Mouse (Mus musculus) embryonic fibroblast, embryonic 13.5 days (primary cell): ENCODE measurements around the gene Farp1. TPM values are rescaled to one million over a fixed set of nuclear protein-coding genes. Genes with fewer than 3 reads are reported as not detected.
A peak's percentile ranks its signal among the peaks of the same experiment; 100 is the strongest.

Experiments used
- H3K27ac ChIP-seq: 2 replicates; pipeline ENCODE4 v1.5.1; 2012; ENCODE audit warnings: low read length, control low read depth, inconsistent platforms; ENCODE audit not compliant: insufficient read depth
- H3K4me1 ChIP-seq: 2 replicates; pipeline ENCODE4 v1.6.1; 2011; ENCODE audit warnings: low read length; ENCODE audit not compliant: control insufficient read depth, insufficient read depth
- H3K4me3 ChIP-seq: 2 replicates; pipeline ENCODE4 v1.5.1; 2011; ENCODE audit warnings: mild to moderate bottlenecking, control low read depth, low read length; ENCODE audit not compliant: insufficient read depth
- CTCF ChIP-seq: IDR thresholded peaks from 2 replicates; pipeline ENCODE4 v1.5.1; 2011; ENCODE audit warnings: mild to moderate bottlenecking, control low read depth, low read length, moderate library complexity, borderline replicate concordance; ENCODE audit not compliant: insufficient read depth
- POLR2A ChIP-seq: IDR thresholded peaks from 2 replicates; pipeline ENCODE4 v1.6.1; 2011; ENCODE audit warnings: low read depth, mild to moderate bottlenecking, control low read depth, low read length, moderate library complexity
- polyA plus RNA-seq: library from polyadenylated mRNA; stranded (reverse); fragments of >200 nt; gene quantifications from 2 replicates; pipeline ENCODE4 v1.2.4, GENCODE M21; 2011; ENCODE audit warnings: low read depth; ENCODE audit not compliant: missing spikeins, insufficient read length

The Farp1 gene
- polyA plus RNA-seq, 1 experiment: 142 TPM

DNA sequence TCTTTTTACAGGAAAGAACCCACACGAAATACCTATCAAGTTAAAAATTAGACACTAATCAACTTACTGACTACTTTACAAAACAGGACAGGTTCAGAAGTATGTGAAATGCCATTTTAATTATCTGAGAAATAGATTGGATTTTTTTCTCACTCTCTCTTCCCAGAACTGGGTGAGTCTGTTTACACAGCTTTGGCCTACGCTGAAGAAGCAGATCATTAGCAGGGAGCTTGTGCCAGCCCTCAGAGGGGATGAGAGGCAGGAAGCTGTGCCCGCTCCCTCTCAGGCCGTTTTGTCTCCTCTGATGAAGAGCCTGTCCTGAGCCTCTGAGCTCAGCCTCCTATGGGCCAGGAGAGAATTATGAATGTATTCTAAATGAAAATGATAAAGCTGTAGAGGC is 216.7 kb downstream of the Farp1 start:
- no peak overlapping the region for H3K4me3 ChIP-seq
- H3K4me1 ChIP-seq: peaks cover 22% of the 10 kb centered on the region
- TF ChIP-seq POLR2A: no peak
- TF ChIP-seq CTCF: no peak
- H3K27ac ChIP-seq: no peak overlapping the region

DNA sequence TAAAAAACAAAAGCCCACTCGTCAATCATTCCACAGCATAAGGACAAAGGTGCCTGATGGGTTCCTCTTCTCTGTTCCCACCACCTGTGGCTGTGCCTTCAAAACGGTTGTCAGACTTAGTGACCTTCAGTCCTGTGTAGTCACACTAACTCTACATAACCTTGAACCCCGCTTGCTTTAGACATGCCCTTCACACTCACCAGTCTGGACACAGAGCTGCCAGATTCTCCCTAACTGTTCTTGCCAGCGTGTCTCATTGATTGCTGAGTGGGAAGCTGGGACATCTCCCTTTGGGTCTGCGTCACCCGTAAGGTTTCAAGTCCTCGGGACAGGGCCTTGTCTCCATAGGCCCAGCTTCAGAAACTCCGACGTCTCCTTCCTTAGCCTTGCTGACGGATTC is 217.5 kb downstream of the Farp1 start:
- no peak for TF ChIP-seq CTCF
- H3K27ac ChIP-seq: no peak overlapping the region
- no peak overlapping the region for H3K4me3 ChIP-seq
- H3K4me1 ChIP-seq: peaks cover 17% of the 10 kb centered on the region

DNA sequence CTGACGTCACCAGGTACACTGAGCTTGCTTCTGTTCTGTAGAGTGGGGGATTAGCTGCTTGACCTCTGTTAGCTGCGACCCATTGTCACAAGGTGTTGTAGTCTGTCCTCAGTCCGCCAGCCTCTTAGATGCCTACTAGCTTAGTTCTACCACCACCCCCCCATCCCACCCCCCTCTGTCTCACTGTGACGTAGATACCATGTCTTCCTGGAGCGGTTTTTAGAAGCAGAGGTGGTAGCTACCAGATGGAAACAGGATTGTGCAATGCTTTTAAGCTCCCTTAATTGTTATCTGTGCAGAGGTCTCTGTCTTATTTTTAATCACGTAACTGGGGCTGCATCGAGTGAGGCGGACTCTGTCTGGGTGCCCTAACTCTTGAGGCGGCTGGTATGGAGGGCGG is 219.9 kb downstream of the Farp1 start:
- no peak for TF ChIP-seq POLR2A
- Histone ChIP-seq H3K27ac (no peak overlapping the region; the same call in 1 of the 2 replicates), H3K4me1 (peaks cover 4% of the 10 kb centered on the region), H3K4me3 (no peak overlapping the region)

DNA sequence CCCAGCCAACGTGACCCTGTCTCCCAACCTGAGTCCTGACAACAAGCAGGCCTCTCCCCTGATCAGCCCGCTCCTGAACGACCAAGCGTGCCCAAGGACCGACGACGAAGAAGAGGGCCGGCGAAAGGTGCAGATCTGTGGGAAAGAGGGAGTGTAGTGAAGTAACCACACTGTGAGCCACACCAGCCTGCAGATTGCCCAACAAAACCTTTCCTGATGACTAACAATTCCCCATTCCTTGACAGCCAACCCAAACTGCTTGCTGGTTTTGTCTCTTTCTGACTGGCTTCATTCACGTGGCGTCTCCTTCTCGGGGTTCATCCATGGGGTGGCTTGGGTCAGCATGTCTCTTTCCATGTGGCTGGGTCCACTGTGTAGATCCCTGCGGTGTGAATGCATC is 220.5 kb downstream of the Farp1 start:
- H3K4me1 ChIP-seq: peaks cover 4% of the 10 kb centered on the region
- TF ChIP-seq POLR2A: no peak
- TF ChIP-seq CTCF: no peak
- H3K4me3 ChIP-seq: no peak overlapping the region

DNA sequence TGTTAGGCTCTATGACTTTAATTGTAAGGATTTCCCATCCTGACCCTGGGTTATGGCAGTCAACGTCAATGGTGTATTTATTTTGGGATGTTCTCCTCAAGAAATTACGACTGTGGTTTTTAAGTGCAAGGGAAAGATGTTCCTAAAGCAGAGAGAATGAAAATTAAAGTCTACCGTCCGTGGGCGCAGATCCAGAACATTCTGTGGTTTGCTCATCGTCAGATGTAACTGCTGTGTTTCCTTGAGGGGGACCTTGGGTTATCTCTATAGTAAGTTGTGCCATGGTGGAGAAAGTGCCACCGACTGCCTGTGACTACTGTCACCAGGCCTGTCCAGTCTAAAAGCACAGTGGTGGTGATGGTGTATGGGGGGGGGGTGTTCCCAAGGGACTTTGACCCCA is 221.9 kb downstream of the Farp1 start:
- no peak for TF ChIP-seq CTCF
- TF ChIP-seq POLR2A: no peak
- Histone ChIP-seq H3K4me3 (no peak overlapping the region), H3K4me1 (peaks cover 9% of the 10 kb centered on the region; the same call in 1 of the 2 replicates), H3K27ac (no peak overlapping the region)

More for the DNA sequence above, 220.5 kb downstream of the Farp1 start:
- no peak overlapping the region; the same call in 1 of the 2 replicates for H3K27ac ChIP-seq

DNA sequence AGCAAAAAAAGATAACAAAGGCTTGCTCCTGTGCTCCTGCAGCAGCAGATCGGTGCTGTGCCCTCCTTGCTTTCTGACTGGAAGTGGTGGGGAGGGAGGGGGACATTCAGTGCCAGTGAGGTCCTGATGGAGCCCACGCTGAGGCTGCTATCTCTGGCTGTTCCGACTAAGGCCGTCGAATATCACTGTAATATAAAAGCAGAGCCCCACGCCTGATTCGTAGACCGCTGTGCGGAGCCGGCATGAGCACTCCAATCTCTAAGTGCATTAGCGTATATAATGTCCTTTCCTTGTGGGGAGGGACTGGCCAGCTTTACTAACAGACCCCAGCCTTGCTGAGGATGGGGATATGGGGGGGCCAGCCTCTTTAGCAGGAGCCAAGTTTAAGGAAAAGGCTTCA is 224.3 kb downstream of the Farp1 start:
- H3K27ac ChIP-seq: no peak overlapping the region
- H3K4me3 ChIP-seq: no peak overlapping the region
- H3K4me1 ChIP-seq: peaks cover 25% of the 10 kb centered on the region; the same call in 1 of the 2 replicates
- TF ChIP-seq POLR2A (no peak), CTCF (no peak)

DNA sequence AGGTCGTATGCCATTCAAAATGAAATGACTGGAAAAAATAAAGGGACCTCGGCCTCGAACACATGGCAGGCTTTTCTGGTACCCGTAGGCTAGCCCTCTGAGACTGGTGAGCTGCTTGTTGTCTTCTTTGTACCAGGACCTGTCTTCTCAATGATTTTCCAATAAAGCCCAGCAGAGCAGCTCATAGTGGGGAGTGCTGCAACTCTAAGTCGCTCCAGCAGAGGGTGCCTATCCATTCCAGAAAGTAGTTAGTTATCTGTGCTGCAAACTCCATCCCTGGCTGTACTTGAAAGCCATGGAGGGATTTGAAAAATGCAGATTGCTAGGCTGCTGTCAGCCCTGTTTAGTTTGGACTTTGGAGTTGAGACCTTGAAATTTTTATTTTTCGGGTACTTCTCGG is 224.8 kb downstream of the Farp1 start:
- H3K4me1 ChIP-seq: peaks cover 25% of the 10 kb centered on the region; the same call in 1 of the 2 replicates
- no peak for TF ChIP-seq CTCF
- no peak for TF ChIP-seq POLR2A
- H3K27ac ChIP-seq: no peak overlapping the region
- no peak overlapping the region for H3K4me3 ChIP-seq

DNA sequence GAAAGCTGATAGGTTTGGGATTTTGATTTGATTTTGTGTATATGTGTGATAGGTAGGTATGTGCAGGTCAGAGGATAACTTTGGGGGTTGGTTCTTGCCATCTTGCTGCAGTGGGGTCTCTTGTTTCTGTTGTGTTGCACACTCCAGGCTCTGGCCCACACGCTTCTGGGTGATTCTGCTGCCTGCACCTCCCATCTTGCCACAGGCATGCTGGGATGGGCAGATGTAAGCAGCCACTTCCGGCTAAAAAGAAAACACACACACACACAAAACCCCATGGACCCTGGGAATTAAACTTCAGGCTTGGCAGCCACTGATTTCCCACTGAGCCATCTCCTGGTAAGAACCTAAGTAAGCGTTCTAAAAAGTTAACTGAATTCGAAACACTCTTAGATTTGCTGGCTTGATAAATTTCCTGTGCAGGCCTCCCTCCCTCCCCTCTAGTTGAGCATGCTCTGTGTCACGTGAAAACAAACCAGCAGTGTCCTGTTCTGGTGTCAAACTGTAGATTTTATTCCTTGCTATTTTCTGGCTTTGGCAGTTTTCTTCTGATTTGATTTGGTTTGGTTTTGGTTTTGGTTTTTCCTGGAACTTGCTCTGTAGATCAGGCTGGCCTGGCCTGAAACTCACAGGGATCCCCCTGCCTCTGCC is 226.4 kb downstream of the Farp1 start:
- H3K27ac ChIP-seq: peak overlapping the region; percentile 8; the same call in 1 of the 2 replicates
- no peak overlapping the region for H3K4me3 ChIP-seq

DNA sequence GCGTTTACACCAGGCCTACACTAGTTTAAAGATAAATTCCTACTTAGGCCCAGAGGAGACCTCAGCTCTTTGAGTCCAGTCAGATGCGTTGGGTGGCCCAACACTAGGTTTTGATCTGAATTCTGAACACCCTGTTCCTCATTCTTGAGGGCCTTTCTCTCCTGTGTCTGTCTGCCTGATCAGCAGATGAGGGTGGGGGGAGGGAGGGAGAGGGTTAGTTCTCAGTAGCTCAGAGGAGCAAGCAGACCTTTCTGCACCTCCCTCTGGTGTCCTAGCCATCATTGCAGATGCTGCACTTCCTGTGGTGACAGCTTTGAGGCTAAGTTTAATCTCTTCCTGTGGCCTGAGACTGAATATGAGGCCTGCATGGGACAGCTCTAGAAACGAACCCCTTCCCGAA is 227.6 kb downstream of the Farp1 start:
- TF ChIP-seq CTCF: no peak
- Histone ChIP-seq H3K4me1 (peaks cover 25% of the 10 kb centered on the region; the same call in 1 of the 2 replicates), H3K27ac (no peak overlapping the region), H3K4me3 (no peak overlapping the region)

More for the DNA sequence above, 226.4 kb downstream of the Farp1 start:
- H3K4me1 ChIP-seq: peaks cover 25% of the 10 kb centered on the region; the same call in 1 of the 2 replicates
- no peak for TF ChIP-seq CTCF
- TF ChIP-seq POLR2A: no peak

DNA sequence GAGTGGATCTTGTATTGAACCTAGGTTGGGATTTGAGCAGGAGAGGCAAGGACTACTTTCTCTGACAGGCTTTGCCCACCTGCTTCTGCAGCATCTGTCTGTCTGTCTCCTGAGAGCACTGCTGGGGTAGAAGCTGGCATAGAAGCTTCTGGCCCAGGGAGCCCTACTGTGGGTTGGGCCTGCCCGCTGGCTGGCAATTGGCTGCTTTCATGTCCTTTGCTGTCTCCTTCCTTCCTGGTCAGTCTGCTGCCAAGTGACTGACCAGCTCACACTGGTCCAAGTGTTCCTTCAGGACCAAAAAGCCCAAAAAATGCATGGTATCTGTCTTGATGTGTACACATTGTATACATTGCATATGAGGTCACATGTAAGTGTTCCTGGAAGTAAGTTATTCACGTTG is 228.9 kb downstream of the Farp1 start:
- Histone ChIP-seq H3K27ac (no peak overlapping the region), H3K4me1 (peaks cover 28% of the 10 kb centered on the region), H3K4me3 (no peak overlapping the region)
- TF ChIP-seq POLR2A (no peak), CTCF (no peak)

DNA sequence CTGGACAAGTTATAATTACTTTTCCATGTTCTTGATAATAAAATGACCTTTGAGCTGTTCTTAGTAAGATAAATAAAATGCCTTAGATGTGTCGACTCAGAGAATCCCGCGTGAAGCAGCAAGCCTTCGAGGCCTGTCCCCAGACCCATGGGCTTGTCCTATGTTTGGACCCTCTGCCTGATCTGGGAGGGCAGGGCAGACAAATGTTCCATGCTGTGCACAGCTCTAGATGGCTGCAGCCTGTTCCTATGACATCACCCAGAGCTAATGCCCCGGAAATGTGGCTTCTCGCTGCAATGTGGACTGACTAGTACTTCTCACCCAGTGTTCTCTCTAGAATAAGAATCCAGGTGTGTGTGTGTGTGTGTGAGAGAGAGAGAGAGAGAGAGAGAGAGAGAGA is 229.5 kb downstream of the Farp1 start:
- TF ChIP-seq CTCF (no peak), POLR2A (no peak)
- H3K27ac ChIP-seq: no peak overlapping the region
- H3K4me3 ChIP-seq: no peak overlapping the region
- peaks cover 28% of the 10 kb centered on the region for H3K4me1 ChIP-seq
